Comparison of ENCODE assay signal across 8 mouse cellular contexts in genomic region chr8:115706861-115707730, GRCm38 (mm10). TPM values are rescaled to one million over a fixed set of nuclear protein-coding genes. Genes with fewer than 3 reads are reported as not detected.
DNase-seq lines count a peak whose midpoint lies in the region; ATAC-seq and TF ChIP-seq lines count a peak whose summit lies in the region.

No protein-coding gene starts in this region.

- peaks cover 48% of the 10 kb centered on the region for H3K79me2 ChIP-seq in macrophage (ENCODE audit: inconsistent target)

- H3K9ac ChIP-seq in hindbrain, postnatal 0 days (replicated peaks; ENCODE audit: low read length), result peak overlapping the region; percentile 60

- peak overlapping the region; percentile 67 for H3K4me3 ChIP-seq in hindbrain, postnatal 0 days (ENCODE audit: low read length)
- H3K4me3 ChIP-seq in macrophage (ENCODE audit: inconsistent target), result peak overlapping the region; percentile 78

- peak overlapping the region; percentile 84 for H3K4me2 ChIP-seq in hindbrain, postnatal 0 days (ENCODE audit: low read depth, low read length)

- peaks cover 7% of the 10 kb centered on the region; the same call in 1 of the 2 replicates for H3K27me3 ChIP-seq in hindbrain, postnatal 0 days (ENCODE audit: insufficient read depth, low read length)

- no peaks in the 10 kb centered on the region for H3K9me3 ChIP-seq in hindbrain, postnatal 0 days (ENCODE audit: low read length)

- peak; percentile 52 for DNase-seq in WW6 (ENCODE audit: low read depth, low spot score)
- peak; percentile 36 to 65 for DNase-seq in cerebellum, postnatal 4 days (ENCODE audit: low spot score in 2 of 2)
- peak; percentile 80 for DNase-seq in gastrocnemius, postnatal 10 days
- DNase-seq in hindbrain, postnatal 0 days (ENCODE audit: low spot score), result peak; percentile 74
- peak; percentile 25 to 42 for DNase-seq in left cerebral cortex, adult 8-10 months (ENCODE audit: low spot score in 2 of 2)
- DNase-seq in retina, postnatal 7 days (ENCODE audit: low read depth, low spot score), result peak; percentile 67
- DNase-seq in urinary bladder, adult 18-20 months (ENCODE audit: low spot score in 2 of 2), result peak; percentile 58 to 75

- no peak for TF ChIP-seq CTCF in hindbrain, postnatal 0 days (IDR thresholded peaks at IDR 0.05; ENCODE audit: low read depth)

- no peaks in the 10 kb centered on the region for H3K36me3 ChIP-seq in hindbrain, postnatal 0 days (ENCODE audit: insufficient read depth, low read length)
- no peaks in the 10 kb centered on the region for H3K36me3 ChIP-seq in macrophage (ENCODE audit: inconsistent target)

- ATAC-seq in hindbrain, postnatal 0 days, result peak; percentile 81

- 2% methylated on average over 51 of the region's 76 CpGs for WGBS in hindbrain, postnatal 0 days
- WGBS in macrophage (ENCODE audit: missing documents), result under 1% methylated on average over 62 of the region's 76 CpGs

- H3K4me1 ChIP-seq in hindbrain, postnatal 0 days (ENCODE audit: insufficient read depth, low read length), result no peaks in the 10 kb centered on the region

- H3K27ac ChIP-seq in hindbrain, postnatal 0 days, result peak overlapping the region; percentile 81
- H3K27ac ChIP-seq in macrophage, result peak overlapping the region; percentile 94

RNA-seq across cellular contexts. Expression of gene Maf, which starts 0.5 kb away (rescaled TPM):
- total RNA-seq in gastrocnemius, postnatal 10 days (2021), result 100 to 1,000 TPM; 105 to 109 TPM
- 24.4 and 26.8 TPM in 2 replicates for total RNA-seq in hindbrain, postnatal 0 days (2014; rRNA removed)
- polyA plus RNA-seq in hindbrain, postnatal 0 days (2015; fragmentation: Nextera tagmentation; extraction: Ambion mirVana), result 8.1 and 8.9 TPM in 2 replicates
- 10 to 100 TPM; 19.8 to 22.1 (median 20.9) TPM for total RNA-seq in left cerebral cortex, adult 8-10 months (2022)
- total RNA-seq in macrophage (2018; cell fraction: chromatin; rRNA removed), result 100 to 1,000 TPM in 18 of 26 experiments, 10 to 100 TPM in 8; 44.1 to 385 (median 147) TPM
- total RNA-seq in macrophage (2018; cell fraction: cytosol; rRNA removed), result 100 to 1,000 TPM; 129 to 470 (median 308) TPM
- 100 to 1,000 TPM; 125 to 747 (median 306) TPM for total RNA-seq in macrophage (2018; cell fraction: nucleus; rRNA removed)
- polyA plus RNA-seq in macrophage (2018), result 256 to 336 TPM (median 283 TPM) in 3 replicates

Comparison
In these comparisons a context has a peak if more than half of its experiments do, and no peak if none do; other contexts are left out.
1. Peak in every context shown above with its lines: DNase-seq, ATAC-seq, H3K4me3 ChIP-seq and H3K27ac ChIP-seq.